Mouse (Mus musculus): ENCODE data around the gene Lrrc43. TPM values are rescaled to one million over a fixed set of nuclear protein-coding genes. Genes with fewer than 3 reads are reported as not detected.

Lrrc43 gene
- polyA plus RNA-seq, 1 experiment from 2014 or later, result 0.10 TPM

Small RNA genes lying within 50 kb of the gene (microRNA-seq; reads per million reads assigned to microRNA genes)
- gene Mir7647, result 1.0 reads per million

Other genes with a start within 250 kb of the Lrrc43 start
- 1.8 and 2.4 TPM in 2 replicates for gene Wdr66, start 237.2 kb upstream of the Lrrc43 start, polyA plus RNA-seq (2015; fragmentation: Nextera tagmentation; extraction: Ambion mirVana)
- 47.4 and 52.6 TPM in 2 replicates for gene Bcl7a, start 145.5 kb upstream of the Lrrc43 start, polyA plus RNA-seq (2015; fragmentation: Nextera tagmentation; extraction: Ambion mirVana)
- gene Mlxip, start 94.5 kb upstream of the Lrrc43 start, polyA plus RNA-seq (2015; fragmentation: Nextera tagmentation; extraction: Ambion mirVana), result 23.5 and 28.4 TPM in 2 replicates
- not detected in 2 replicates for gene Il31, start 184 bp downstream of the Lrrc43 start, polyA plus RNA-seq (2015; fragmentation: Nextera tagmentation; extraction: Ambion mirVana)
- gene B3gnt4, start 21.2 kb downstream of the Lrrc43 start, polyA plus RNA-seq (2015; fragmentation: Nextera tagmentation; extraction: Ambion mirVana), result 1.3 and 1.5 TPM in 2 replicates
- 128 and 137 TPM in 2 replicates for gene Diablo, start 34.9 kb downstream of the Lrrc43 start, polyA plus RNA-seq (2015; fragmentation: Nextera tagmentation; extraction: Ambion mirVana)
- 10.4 and 21.5 TPM in 2 replicates for gene Gm49027, start 36.2 kb downstream of the Lrrc43 start, polyA plus RNA-seq (2015; fragmentation: Nextera tagmentation; extraction: Ambion mirVana)
- gene Vps33a, start 83.7 kb downstream of the Lrrc43 start, polyA plus RNA-seq (2015; fragmentation: Nextera tagmentation; extraction: Ambion mirVana), result 43.0 and 45.4 TPM in 2 replicates
- 67.0 and 74.3 TPM in 2 replicates for gene Clip1, start 195.3 kb downstream of the Lrrc43 start, polyA plus RNA-seq (2015; fragmentation: Nextera tagmentation; extraction: Ambion mirVana)
- 71.8 and 72.0 TPM in 2 replicates for gene Zcchc8, start 231.8 kb downstream of the Lrrc43 start, polyA plus RNA-seq (2015; fragmentation: Nextera tagmentation; extraction: Ambion mirVana)